Mouse (Mus musculus) spleen, postnatal 36 days (tissue): ENCODE data around the gene Vps11.
A peak's percentile ranks its signal among the peaks of the same experiment; 100 is the strongest.
"Not testable (repeated sequence)": the region's sequence is repeated elsewhere in the genome, so short reads cannot be mapped to it uniquely, and the experiment has no call there.

Experiments used
- DNase-seq, 2 experiments: peaks; one replicate each; pipeline ENCODE4 v3.0.0; 2022; ENCODE audit warnings: low spot score in 2 of 2, mixed read lengths in 1 of 2

Vps11 gene

DNA sequence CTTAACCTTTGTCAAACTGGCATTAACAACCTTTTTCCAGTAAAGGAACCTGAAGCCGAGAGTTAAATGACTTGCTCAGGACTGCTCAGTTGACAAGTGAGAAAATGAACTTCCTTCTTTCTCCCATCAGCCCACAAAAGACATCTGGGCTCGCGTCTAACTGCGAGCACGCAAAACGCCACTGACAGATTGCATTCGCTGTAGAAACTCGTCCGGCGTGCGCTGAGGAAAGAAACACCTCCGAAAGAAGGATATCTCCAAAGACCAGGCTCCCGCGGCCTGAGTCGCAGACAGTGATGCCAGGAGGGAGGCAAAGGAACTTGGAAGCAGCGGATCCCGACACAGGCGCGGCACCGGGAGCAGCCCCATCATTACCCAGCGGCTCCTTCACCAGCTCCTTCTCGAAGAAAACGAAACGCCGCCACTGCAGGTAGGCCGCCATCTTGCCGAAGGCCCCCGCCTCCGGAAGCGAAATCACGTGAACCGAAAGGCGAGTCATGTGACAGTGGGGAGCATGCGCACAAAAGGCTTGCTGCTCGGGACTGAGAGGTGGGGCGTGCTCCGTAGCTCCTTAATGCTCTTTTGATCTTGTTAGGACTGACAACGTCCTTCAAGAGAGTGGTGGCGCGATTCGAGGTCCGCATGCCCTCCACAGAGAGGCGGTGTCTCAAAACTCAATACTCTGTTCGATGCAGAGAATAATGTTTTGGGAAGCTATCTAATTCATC, at the start of gene Vps11:
Vps11 (minus strand) TSS at position 481 of the 728 bp plus-strand sequence.
- peak; percentile 94 to 95 for DNase-seq

DNA sequence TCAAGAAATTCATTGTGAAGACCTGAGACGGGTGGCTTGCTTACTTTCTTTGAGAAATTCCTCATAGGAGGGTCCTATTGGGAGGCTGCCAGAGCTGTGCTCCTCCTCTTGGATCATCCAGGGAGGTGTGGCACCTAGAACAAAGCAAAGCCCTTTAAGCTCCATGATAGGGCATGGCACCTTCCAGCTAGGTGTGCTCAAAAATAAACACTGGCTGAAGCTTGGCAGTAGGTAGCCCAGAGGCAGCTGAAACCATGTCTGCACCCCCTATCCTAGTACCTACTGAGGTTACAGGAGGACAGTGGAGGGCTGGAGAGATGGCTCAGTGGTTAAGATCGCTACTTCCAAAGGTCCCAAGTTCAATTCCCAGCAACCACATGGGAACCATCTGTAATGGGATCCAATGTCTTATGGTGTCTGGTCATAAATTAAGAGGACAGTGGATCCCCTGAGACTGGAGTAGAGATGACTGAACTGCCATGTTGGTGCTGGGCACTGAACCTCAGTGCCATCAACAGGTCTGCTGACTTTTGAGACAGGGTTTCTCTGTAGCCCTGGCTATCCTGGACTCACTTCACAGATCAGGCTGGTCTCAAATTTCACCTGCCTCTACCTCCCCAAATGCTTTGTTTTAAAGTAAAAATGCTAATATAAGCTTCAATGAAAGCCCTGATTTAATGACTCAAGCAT, 49.3 kb upstream of the Vps11 start:
- no peak for DNase-seq

DNA sequence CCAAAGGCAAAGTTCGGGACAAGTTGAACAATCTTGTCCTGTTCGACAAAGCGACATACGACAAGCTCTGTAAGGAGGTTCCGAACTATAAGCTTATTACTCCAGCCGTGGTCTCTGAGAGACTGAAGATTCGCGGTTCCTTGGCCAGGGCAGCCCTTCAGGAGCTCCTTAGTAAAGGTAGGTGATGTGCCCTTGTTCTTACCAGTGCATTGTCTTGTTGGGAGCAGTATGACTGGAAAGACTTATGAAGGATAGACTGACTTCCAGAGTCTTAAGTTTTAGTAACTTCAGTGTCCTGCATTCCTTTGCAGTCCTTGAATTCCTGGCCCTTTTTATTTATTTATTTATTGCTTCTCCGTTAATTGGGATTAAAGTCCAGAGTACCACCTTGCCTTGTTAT, 47.2 kb upstream of the Vps11 start:
- not testable (repeated sequence) for DNase-seq

DNA sequence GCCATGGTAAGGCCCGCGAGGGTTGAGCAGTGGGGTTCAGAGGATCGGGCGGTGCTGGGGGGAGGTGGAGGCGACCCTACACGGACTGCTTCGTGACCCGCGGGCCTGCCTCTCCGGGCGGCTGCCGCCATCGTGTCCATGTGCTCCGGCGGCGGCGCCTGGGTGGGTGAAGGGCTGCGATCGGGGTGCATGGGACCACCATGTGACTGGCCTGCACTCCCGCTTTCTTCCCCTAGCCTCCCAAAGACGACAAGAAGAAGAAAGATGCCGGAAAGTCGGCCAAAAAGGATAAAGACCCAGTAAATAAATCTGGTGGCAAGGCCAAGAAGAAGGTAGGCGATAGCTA, 46.3 kb upstream of the Vps11 start:
- DNase-seq: no peak

DNA sequence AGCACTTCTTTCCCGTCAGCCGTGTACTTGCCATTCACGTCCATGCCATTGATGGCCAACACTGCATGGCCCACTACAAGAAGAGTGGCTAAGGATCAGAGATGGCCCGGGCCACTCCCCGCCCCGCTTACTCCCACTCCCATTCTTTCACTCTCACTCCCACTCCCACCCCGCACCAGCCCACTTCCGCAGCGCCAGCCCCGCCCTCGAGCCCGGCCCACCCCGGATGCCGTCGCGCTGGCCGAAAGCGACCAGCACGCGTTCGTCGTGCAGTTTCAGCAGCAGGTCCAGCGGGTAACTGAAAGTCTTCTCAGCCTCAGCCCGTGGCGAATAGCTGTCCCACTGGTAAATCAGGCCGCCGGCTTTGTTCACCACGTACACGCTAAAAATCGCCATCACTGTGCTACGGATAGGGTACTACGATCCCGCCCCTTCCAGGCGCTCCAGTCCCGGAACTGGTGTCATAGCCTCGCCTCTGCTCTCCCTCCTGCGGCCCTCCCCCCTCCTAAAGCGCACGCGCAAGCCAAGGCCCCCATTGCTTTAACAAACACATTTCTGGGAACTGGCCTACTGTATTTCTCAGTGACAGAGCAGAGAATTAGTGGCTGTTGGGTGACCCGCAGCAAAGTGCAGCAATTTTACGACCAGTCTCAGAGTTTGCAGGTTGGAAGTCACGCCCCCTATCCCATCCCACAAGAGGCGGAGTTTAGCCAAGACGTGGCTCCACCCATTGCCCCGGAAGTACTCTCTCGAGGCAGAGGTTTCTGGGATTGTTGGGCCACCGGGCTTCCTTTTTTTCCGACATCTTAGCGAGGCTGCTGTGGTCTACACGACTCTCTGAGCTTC, 45.7 kb upstream of the Vps11 start, which contains the start of the genes Rps25 and Trappc4:
Rps25 (plus strand) TSS at position 234 of the 846 bp plus-strand sequence.
Trappc4 (minus strand) TSS at position 695 of the 846 bp plus-strand sequence.
- peak; percentile 89 to 91 for DNase-seq

DNA sequence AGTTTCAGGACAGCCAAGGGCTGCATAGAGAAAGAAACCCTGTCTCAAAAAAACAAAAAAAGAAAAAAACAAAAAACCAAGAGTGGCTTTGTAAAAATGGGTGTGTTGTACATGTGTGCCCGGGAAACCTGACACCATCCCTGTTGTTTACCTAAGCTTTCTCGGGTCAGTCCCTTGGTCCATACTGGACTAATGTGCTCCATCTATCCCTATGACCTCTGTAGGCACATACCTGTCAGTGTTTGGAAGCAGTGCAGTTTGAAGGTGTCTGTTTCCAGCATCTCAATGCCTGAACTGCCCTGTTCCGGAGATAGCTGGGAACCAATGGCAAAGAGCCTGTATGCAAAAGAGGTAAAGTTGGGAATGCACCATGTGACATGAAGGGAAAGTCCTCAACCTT, 43.5 kb upstream of the Vps11 start:
- DNase-seq: no peak

DNA sequence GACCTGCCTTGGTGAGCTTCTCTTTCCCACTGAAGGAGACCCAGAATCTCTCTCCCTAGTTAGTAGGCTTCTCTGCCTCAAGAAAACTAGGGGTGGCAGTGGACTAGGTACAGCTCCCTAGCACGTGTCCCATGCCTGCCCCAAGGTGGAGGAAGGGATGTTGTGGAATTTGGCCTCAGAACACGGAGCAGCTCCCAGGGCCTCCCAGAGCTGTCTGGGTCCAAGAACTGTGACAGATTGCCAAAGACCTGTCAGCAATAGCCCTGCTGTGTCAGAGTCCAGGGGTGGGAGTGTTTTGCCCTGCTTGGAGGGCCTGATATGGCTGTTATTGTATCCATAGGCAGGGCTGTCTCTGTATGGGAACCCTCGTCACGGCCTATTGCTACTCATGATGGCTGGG, 39.6 kb upstream of the Vps11 start:
- DNase-seq: no peak

DNA sequence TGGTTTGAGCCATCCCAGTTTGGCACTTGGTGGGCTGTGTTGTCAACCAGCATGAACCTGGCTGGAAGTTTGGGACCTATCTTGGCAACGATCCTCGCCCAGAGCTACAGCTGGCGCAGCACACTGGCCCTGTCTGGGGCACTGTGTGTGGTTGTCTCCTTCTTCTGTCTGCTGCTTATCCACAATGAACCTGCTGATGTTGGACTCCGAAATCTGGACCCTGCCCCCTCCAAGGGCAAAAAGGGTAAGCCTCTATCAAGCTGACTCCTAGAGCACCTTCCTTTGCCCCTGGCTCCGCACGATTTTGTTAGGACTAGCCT, 38.3 kb upstream of the Vps11 start:
- DNase-seq: no peak

DNA sequence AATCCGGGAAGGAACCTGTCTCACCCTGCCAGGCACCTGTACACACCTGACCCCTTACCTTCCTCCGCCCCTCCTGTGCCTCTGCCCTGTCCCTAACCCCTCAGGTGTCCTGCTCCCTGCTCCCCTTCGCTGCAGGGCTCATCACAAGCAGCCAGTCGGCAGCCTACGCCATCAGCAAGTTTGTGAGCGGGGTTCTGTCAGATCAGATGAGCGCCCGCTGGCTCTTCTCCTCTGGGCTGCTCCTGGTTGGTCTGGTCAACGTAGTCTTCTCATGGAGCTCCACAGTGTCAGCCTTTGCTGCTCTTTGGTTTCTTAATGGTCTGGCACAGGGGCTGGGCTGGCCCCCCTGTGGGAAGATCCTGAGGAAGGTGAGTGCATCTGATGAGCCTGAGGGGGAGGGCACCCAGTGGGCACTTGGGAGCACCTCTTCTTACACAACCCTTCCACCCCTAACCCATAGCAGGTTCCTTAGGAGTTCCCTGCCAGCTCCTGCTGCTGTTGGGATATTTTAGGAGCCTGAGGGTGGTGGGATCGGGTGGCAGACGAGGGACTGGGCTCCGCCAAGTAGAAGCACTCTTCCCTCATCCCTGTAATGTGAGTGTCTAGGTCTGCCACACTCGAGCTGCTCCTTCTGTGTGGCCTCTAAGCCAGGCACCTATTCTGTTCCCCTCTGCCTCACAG, 37.8 kb upstream of the Vps11 start:
- DNase-seq: no peak

DNA sequence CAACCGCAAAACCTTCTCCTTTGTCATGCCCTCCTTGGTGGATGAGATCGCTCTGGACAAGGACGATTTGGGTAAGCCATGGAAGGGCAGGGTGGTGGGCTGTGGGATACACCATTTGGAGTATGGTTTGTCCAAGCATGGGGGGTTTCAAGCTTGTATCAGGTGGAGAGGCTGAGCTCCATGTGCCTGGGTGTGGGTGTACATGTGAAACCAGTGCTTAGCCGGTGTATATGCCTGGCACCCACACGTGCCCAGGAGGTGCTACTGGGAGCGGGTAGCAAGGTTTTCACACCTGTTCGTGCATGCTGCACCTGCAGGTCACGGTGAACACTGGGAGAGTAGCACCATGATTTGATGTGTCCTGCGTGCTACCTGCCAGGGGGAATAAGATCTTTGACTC, 37.1 kb upstream of the Vps11 start:
- no peak for DNase-seq

DNA sequence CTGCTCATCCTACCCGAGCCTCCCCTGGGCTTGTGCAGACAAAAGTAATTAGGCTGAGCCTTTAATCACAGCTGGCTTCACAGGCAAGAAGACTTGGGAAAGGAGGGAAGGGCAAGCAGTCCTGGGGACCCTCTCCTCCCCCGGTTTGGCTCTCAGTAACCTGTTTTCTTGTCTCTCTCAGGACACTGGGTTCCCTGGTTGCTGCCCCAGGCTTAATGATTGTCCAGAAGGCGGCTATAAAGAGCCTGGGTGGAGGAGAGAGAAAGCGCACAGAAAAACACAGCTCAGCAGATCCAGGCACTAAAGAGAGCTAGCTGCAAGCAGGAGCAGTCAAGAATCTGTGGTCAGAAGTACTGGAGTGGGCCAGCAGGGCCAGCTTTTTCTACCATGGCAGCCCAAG, 36.6 kb upstream of the Vps11 start:
- DNase-seq: no peak

DNA sequence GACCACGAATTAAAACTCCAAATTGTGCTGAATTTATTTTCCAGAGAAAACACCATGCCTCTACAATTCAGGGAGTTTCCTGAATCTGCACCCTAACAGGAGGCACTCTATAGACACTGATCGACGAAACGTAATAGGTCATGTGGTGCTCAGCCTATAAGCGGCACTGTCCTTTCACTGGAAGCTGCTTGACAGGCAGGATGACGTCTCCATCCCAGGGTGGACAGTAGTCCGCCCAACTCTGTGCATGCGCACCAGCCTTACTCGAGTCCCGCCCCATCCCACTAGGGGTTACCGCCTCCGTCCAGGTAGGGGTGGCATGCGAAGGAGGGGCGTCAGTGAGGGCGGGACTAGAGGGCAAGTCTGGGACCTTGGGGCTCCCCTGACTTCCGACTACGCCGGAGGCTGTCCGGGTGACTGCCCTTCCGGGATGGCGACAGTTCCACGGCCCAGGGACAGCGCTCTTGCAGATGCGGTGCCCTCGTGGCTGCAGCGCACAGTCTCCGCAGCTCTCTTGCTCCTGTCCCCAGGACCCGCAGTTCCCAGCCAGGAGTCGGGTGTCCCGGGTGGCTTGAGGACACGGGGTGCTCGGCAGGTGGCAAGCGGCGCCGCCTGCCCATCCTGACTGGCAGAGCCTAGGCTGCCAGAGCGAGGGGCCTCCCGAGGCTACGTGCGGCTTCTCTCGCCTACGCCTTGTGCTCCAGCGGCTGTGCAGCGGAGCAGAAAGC, 35.4 kb upstream of the Vps11 start, which contains the start of gene Slc37a4:
Slc37a4 (plus strand) TSS at position 169 of the 728 bp plus-strand sequence.
- DNase-seq: peak; percentile 98

DNA sequence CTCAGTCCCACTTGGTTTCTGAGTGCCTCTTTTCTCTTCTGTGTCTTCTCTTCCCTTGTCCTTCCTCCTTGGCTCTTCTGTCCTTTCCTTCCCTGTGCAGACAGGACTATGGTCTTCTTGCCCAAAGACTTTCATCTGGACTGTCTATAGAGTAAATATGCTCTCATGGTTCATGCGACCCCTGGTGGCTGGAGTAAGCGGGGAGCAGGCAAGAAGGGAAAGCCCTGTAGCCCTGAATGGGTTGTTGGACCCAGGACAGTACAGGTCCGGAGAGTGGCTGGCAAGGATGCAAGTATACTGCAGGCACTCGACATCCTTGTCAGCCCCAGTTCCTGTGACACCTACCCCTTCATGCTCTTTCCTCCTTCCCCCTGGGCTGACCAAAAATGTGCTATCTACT, 30.0 kb upstream of the Vps11 start:
- DNase-seq: peak; percentile 65 to 74

DNA sequence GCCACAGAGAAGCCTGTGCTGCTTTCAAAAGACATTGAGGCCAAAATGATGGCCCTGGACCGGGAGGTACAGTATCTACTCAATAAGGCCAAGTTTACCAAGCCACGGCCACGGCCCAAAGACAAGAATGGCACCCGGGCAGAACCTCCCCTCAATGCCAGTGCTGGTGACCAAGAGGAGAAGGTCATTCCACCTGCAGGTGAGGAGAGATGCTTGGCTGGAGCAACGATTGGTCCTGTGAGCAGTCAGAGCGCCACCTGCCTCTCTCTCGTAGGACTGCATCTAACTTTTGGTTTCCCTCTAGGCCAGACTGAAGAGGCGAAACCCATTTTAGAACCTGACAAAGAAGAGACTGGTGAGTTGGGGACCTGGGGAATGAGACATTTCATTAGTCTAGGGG, 27.8 kb upstream of the Vps11 start:
- DNase-seq: peak; percentile 29 to 48

DNA sequence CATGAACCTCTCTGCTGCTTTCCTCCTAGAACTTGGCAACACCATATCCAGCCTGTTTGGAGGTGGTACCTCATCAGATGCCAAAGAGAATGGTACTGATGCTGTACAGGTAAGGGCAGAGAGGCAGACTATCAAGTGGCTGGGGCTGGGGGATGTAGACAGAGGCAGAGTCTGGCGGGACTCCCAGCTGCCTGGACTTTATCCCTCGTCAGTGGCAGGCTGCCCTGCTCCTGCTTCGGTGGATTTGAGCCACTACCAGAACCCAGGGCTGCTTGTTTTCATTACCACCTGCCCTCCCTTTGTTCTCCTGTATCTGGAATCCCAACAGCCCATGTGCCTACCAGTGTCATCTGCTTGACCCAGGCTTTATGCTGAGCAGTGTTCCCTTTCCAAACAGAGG, 25.8 kb upstream of the Vps11 start:
- DNase-seq: no peak

DNA sequence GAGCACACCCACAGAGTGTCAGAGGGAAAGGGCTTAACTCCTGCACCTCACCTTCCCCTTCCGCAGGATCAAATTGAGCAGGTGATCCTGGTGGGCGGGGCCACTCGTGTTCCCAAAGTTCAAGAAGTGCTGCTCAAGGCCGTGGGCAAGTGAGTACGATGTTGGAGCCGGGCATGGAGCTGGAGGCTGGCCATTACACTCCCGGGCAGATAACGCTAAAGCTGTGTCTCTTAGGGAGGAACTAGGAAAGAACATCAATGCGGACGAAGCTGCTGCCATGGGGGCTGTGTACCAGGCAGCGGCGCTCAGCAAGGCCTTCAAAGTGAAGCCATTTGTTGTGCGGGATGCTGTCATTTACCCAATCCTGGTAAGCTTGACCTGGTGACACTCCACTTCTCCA, 23.1 kb upstream of the Vps11 start:
- no peak for DNase-seq

DNA sequence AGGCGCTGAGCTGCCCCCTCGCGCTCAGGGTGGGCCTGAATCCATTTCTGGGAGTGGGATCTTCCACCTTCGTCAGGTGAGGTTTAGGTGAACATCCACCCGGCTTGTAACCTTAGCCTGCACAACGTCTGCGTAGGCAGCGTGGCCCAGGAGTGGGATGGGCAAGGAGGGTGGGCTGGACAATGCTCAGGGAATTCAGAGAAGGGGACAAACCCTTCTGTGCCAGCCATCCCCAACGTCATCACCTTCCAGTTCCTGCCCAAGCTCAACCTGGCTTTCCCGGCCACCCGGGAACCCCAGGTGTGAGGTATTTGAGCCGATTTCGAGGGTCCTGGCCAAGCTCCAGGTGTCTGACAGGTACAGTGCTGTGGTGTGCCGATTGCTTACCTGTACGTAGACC, 18.4 kb upstream of the Vps11 start:
- DNase-seq: no peak

DNA sequence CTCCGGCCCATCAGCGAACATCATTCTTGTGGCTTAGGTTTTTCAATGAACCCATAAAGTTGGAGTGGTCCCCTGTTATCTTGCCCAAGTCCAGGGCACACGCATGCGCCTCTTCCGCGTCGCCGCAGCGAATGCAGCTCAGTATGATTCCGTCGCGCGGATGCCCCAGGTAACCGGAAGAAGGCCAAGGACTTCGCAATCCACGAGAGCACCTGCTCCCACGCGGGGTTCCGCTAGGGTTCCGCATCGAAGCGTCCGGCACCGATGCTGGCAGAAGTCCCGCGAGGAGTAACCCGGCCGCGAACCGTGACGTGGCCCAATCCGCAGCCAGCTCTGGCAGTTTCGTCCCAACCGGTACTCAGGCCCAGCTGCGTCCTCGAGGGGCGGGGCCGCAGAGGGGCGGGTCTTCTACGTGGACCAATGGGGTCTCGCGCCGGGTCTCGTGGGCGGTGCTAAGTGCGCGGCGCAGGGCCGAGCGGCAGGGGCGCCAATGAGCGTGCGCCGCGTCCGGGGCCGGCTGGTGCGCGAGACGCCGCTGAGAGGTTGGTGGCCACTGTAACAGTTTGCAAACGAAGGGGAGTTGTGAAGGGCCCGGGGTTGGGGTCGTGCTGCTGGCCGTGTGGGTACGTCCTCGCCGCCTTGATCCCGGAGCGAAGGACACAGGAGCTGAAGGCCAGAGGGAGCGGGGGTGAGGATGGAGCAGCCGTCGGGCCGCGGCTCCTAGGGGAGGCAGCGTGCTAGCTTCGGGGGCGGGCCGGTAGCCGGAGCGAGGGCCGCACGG, 17.8 kb upstream of the Vps11 start, which contains the start of gene Hyou1:
Hyou1 (plus strand) TSS at position 437 of the 781 bp plus-strand sequence.
- peak; percentile 99 for DNase-seq

DNA sequence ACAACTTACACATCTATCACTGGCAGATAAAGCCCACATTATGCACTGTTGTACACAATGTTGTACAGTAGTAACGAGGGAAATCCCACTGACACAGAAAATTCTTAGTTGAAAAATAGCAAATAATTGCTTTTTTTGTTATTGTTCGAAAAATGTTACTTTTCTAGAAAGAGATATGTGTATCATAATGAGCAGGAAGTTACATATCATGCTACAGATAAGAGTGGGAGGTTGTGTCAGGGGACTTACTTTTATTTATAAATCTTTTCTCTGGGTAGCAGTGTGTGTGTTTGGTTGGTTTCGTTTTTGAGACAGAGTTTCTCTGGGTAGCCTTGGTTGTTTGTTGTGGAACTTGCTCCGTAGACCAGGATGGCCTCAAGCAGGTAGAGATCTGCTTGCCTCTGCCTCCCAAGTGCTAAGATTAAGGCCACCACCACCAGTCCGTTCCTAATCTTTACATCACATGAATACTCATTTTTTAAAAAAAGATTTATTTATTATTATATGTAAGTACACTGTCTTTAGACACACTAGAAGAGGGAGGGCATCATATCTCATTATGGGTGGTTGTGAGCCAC, 16.8 kb upstream of the Vps11 start:
- no peak for DNase-seq

DNA sequence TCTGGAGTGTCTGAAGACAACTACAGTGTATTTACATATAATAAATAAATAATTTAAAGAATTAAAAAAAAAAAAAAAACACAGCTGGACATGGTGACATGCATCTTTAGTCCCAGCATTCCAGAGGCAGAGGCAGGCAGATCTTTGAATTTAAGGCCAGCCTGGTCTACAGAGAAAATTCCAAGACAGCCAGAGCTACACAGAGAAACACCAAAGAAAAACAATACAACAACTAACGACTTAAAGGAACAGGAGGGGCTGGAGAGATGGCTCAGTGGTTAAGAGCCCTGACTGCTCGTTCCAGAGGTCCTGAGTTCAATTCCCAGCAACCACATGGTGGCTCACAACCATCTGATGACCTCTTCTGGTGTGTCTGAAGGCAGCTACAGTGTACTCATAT, 15.9 kb upstream of the Vps11 start:
- DNase-seq: not testable (repeated sequence)
